Mouse (Mus musculus): ENCODE measurements around the gene Cntnap5b.

DNA sequence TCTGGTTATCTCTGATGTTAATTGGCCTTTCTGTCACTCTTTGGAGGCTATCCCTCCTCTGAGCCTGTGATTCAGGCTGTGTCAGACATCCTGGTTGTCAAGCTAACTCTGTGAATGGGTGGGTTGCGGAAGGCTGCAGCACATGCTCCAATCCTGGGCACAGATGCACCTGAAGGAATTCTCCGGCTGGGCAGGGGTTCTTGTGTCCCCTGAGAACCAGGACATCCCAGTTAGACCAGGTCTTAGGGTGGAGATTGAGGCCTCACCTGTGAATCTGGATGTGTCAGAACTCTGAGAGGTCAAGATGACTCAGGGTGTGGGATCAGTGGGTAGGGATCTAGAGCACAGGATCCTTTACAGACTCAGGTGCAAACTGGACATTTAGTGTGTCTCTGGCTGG is 691.3 kb downstream of the Cntnap5b start:
- no peak for TF ChIP-seq POLR2A (IDR thresholded peaks at IDR 0.05; ENCODE audit: insufficient read depth, low read depth, low read length)
- TF ChIP-seq CTCF (IDR thresholded peaks at IDR 0.05; ENCODE audit: insufficient read depth, low read depth, low read length): no peak
